Mouse (Mus musculus) lung, postnatal 0 days (tissue): ENCODE data around the gene Tifa.

Experiments used
- CTCF ChIP-seq: IDR thresholded peaks from 2 replicates; pipeline ENCODE4 v1.5.1; 2016; ENCODE audit warnings: antibody characterized with exemption, mild to moderate bottlenecking
- EP300 ChIP-seq: IDR thresholded peaks from 2 replicates; pipeline ENCODE4 v1.6.1; 2016; ENCODE audit warnings: antibody characterized with exemption, mild to moderate bottlenecking, control low read depth

DNA sequence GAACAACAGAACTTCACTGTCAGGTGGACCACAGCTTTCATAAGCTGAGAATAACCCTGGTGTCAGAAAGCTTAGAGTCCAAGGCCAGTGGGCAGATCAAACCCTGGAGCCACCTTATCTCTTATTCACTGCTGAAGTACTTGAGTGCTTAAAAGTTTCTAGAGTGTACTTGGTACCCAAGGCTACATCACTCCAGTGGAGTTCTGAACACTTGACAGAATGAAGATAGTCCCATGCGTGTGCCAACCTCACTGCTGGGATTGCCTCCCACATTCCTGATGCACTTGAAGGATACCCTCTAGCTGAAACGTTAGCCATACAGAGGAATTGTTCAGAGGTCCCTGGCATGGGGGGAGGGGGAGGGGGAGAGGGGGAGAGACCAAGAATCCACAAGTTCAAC, 92.1 kb downstream of the Tifa start:
- TF ChIP-seq CTCF, result no peak
- TF ChIP-seq EP300, result peak; percentile 58; the same call in 1 of the 2 replicates
